Mouse (Mus musculus): Measurements from ENCODE around the gene Gns. TPM values are rescaled to one million over a fixed set of nuclear protein-coding genes. Genes with fewer than 3 reads are reported as not detected.

Gns gene
- total RNA-seq, 2 experiments from 2014 or later: 67.8 to 72.4 TPM

GRCm38 (mm10) chr10:121363201-121363600 is 1.7 kb upstream of the Gns start:
- no peak for DNase-seq (ENCODE audit: low spot score)
- intact Hi-C loops (cut with DNase I): no loop called here

- intact Hi-C loops (cut with DNase I): no loop called here
- DNase-seq (ENCODE audit: low spot score): no peak
Observed at GRCm38 (mm10) chr10:121364306-121364705, 584 bp upstream of the Gns start.

DNA sequence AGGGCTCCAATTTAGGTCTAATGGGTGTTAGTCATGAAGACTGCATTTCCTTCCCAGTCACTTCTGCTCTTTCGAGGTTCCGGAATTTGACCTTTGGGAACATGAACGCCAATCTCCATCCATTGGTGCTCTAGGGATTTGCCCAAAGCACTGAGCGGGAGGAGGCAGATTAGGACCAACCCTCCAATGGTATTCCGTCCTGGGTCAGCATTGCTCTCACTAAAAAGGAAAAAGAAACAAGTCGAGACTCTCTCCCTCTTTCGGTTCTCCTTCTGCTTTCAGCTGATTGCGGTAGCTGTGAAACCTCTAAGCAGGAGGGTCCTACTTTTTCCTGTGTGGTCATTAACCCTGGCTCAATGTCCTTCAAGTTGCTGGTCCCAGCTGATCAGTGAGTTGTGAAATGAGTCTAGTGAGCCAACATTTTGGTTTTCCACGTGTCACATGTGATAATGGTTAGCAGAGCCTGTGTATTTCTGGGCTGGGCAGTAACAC is 937 bp downstream of the Gns start:
- no peak for DNase-seq (ENCODE audit: low spot score)
- intact Hi-C loops (cut with DNase I): no loop called here

- intact Hi-C loops (cut with DNase I): no loop called here
- no peak for DNase-seq (ENCODE audit: low spot score)
Observed at GRCm38 (mm10) chr10:121367271-121367670, 2.4 kb downstream of the Gns start.

DNA sequence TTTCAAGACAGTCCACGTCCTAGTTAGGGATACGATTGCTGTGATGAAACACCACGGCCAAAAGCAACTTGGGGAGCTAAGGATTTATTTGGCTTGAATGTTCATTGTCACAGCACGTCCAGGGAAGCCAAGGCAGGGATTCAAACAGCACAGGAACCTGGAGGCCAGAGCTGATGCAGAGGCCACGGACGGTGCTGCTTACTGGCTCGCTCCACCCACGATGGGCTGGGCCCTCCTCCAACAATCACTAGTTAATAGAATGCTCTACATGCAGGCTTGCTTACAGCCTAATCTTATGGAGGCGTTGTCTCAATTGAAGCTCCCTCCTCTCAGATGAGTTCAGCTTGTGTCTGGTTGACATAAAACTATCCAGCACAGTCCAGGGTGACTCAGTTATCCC is 2.9 kb downstream of the Gns start:
- no peak for DNase-seq (ENCODE audit: low spot score)
- intact Hi-C loops (cut with DNase I): no loop called here

DNA sequence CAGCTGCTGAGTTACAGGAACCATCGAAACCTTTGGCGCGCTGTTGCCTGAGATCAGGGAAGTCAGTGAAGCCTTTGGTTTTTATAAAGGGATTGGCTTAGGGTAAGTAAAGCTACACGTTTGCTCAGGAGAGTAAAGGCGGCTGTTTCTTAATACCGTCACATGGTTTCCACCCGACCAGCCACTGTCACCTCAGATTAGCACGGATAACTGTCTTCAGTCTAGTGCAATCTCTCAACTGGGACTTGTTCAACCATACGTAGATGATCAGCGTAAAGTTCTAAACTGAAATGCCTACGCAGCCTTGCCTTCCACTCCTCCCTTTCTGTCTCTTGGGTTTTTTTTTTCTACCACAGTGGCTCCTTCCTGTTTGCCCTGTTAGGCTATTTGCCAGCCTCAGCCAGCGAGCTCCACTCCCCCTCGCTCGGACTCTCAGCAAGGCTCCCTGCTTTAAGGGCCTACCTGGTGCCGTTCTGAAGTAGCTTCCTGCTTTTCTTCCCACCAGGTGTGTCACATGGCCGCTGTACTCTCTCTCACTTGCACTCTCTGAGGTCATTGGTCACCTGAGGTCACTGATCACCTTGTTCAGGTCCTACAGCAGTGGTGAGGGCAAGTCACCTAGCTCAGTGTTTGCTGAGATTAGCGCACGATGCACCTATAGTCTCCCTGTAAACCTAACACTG is 4.0 kb downstream of the Gns start:
- intact Hi-C loops (cut with DNase I): no loop called here
- no peak for DNase-seq (ENCODE audit: low spot score)

DNA sequence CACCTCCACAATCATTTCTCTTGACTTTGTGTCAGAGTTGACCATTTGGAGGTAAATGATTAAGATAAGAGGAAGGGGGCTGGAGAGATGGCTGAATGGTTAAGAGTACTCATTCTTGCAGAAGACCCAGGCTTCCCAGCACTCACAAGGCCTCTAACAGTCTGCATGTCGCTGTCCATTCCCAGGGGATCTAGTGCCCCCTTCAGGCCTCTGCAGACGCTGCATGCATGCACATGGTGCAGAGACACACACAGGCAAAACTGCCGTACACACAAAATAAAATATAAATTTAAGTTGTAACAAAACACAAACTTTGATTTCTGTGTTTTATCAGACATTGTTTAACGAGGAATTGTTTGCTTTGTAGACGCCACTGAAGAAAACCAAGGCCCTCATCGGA is 5.9 kb downstream of the Gns start:
- intact Hi-C loops (cut with DNase I): no loop called here

GRCm38 (mm10) chr10:121374013-121374412 is 9.1 kb downstream of the Gns start:
- no peak for DNase-seq (ENCODE audit: low spot score)
- intact Hi-C loops (cut with DNase I): no loop called here

More for the DNA sequence above, 5.9 kb downstream of the Gns start:
- no peak for DNase-seq (ENCODE audit: low spot score)

DNA sequence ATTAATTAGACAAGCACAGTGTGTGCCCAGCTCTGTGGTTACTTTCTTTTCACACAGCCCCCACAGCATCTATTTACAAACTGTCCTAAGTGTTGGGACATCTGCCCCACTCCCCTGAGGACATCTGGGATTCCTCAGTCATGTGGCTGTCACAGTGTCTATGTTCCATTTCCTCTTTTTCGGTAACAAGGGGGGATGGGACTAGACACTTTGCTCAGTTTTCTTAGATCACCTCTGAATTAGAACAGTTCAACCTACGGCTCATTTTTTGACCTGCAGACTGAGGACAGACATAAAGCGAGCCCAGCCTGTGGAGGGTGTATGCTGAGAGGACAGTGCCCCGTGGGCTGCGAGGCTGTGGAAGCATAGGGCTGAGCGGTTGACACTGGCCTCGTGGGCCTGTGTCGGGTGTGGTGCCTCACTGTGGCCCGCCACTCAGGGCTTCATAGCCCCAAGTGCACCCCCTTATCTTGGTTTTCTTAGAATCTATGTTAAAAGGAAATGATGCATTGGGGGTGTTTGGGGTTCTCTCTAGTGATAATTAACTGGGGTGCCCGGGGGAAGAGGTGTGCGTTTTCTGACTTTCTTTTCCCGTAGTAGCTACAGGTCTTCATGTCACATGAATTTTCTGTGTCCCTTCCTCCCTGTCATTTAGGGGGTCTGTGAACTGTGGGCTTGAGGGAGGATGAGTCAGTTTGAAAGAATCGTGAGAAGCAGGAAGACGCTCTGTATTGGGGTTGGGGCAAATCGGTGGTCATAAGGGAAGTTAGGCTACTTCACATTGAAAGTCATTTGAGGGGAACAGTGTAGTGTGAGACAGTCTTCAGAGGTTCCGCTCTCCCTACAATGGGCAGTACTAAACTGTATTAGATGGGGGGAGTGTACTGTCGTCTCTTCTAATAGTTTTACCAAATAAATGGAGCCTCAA is 10.1 kb downstream of the Gns start:
- no peak for DNase-seq (ENCODE audit: low spot score)

GRCm38 (mm10) chr10:121375649-121376493 is 11.0 kb downstream of the Gns start:
- intact Hi-C loops (cut with DNase I): no loop called here
- DNase-seq (ENCODE audit: low spot score): no peak

More for the DNA sequence above, 10.1 kb downstream of the Gns start:
- intact Hi-C loops (cut with DNase I): no loop called here

DNA sequence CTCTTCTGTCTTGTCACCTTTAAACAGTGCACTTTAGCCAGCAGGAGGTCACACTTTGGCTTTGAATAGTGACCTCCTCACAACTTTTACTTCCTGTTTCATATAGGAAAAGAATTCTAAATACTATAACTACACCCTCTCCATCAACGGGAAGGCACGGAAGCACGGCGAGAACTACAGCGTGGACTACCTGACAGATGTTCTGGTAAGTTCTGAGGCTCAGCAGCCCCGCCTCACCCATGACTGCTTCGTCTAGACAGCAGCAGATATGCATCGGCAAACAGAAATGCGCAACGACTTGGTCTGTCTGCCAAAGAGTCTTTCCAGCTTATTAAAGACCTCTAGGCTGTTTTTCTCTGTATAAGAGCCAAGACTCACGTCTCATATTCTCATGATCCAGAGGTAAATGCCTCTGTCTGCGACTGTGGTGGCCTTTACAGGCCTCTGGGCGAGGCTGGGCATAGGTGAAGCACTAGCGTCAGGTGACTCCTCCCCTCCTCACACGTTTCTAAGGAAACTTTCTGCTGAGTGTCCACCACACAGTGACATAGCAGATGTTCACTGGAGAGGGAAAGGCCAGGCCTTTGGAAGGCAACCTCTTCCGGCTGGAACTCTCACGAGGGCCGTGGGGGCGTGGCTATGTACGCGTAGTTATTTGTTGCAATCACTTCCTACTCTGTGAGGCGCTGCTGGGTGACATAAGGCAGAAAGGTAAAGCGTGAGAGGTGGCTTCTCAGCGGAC is 11.8 kb downstream of the Gns start:
- DNase-seq (ENCODE audit: low spot score): no peak
- intact Hi-C loops (cut with DNase I): no loop called here

- DNase-seq (ENCODE audit: low spot score): no peak
- intact Hi-C loops (cut with DNase I): no loop called here
Observed at GRCm38 (mm10) chr10:121379387-121379786, 14.5 kb downstream of the Gns start.

DNA sequence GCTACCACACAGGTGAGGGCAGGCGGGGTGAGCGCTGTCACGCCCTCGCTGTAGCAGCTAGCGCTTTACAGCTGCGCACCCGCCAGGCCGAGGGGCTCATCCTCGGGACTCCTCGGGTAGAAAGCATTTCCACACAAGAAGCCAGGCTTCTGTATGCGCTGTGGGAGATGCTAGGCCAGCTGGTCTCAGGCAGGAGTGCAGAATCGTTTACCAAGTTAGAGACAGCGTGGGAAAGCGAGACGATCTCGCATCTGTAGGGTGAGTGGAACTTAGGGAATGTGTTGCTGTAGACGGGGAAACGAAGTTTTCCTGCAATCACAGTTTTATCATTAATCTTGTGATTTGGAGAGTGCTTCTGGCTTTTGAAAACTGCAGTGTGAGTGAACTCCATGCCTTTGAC is 16.4 kb downstream of the Gns start:
- no peak for DNase-seq (ENCODE audit: low spot score)
- intact Hi-C loops (cut with DNase I): no loop called here

DNA sequence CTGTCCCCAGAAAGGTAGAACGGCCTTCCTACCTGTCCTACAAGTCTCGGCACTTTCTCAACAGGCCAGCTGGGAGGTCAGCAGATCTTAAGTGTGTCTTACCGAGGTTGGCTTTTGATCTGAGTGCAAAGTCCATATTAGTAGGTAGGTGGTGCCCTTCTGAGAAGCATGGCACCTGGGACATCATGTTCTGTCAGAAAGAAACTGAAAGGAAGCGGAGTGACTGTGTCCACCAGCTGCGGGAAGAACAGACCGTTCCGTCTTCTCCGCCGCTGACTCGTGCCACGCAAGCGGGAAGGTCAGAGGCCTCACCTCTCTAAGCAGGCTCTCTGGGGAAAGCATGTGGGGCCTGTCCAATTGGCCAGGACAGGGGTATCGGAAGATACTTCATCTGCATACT is 19.8 kb downstream of the Gns start:
- no peak for DNase-seq (ENCODE audit: low spot score)
- intact Hi-C loops (cut with DNase I): no loop called here

- DNase-seq (ENCODE audit: low spot score): no peak
- intact Hi-C loops (cut with DNase I): no loop called here
Observed at GRCm38 (mm10) chr10:121385695-121386094, 20.8 kb downstream of the Gns start.

DNA sequence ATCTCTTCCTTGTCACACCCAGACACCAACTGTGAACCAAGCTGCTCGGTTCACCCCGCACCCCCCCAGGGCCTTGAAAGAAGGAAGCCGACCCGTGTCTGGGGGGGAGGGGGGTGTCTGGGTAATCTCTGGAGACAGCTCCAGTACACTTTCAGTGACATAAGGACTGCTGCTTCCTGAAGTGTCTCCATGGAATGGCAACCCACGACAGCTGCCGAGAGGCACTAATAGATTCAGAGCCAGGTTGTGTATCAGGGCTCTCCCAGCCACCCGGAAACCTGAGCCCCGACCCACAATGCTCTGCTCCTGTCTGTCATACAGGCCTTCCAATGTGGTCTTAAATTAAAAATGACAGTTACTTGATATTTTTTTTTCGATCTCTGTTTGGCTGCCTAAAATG is 21.5 kb downstream of the Gns start:
- no peak for DNase-seq (ENCODE audit: low spot score)
- intact Hi-C loops (cut with DNase I): no loop called here

- intact Hi-C loops (cut with DNase I): no loop called here
- DNase-seq (ENCODE audit: low spot score): no peak
Observed at GRCm38 (mm10) chr10:121390602-121391001, 25.7 kb downstream of the Gns start.

GRCm38 (mm10) chr10:121391901-121392300 is 27.0 kb downstream of the Gns start:
- intact Hi-C loops (cut with DNase I): no loop called here
- DNase-seq (ENCODE audit: low spot score): no peak

- intact Hi-C loops (cut with DNase I): no loop called here
- DNase-seq (ENCODE audit: low spot score): no peak
Observed at GRCm38 (mm10) chr10:121394270-121394669, 29.4 kb downstream of the Gns start.
